Mouse (Mus musculus): ENCODE data around the gene Gm17677. TPM values are rescaled to one million over a fixed set of nuclear protein-coding genes. Genes with fewer than 3 reads are reported as not detected.

The Gm17677 gene
- not detected in 2 replicates for polyA plus RNA-seq (2015; fragmentation: Nextera tagmentation; extraction: Ambion mirVana)

DNA sequence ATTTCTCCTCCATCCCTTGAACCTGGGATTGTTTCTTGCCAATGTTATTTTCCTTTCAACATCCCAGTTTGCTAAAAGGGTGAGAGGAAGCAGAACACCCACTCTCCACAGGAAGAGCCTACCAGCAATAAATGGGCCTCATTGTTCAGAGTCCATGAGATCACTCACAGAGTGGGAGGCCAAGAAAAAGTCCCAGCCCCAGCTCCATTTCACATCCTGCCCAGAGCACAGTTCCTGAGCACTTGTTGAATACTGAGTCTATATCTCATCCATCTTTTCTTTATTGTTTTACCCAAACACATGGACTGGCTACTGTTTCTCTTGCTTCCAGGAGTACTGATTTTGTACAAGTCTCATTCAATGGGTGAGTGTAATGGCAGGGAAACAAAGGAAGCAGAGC lies at the start of gene Gm17677:
TSS of gene Gm17677 (plus strand) at position 301 of the 400 bp plus-strand sequence.
- Histone ChIP-seq H3K27me3 (no peaks in the 10 kb centered on the region), H3K36me3 (ENCODE audit: poor library complexity, severe bottlenecking) (no peaks in the 10 kb centered on the region), H3K4me3 (no peak within 1 kb of the TSS), H3K4me2 (no peak within 1 kb of the TSS), H3K27ac (no peak within 1 kb of the TSS), H3K4me1 (no peaks in the 10 kb centered on the region), H3K9me3 (replicated peaks) (peaks cover 12% of the 10 kb centered on the region; the same call in 1 of the 2 replicates), H3K9ac (no peak within 1 kb of the TSS)
- ATAC-seq: no peak

DNA sequence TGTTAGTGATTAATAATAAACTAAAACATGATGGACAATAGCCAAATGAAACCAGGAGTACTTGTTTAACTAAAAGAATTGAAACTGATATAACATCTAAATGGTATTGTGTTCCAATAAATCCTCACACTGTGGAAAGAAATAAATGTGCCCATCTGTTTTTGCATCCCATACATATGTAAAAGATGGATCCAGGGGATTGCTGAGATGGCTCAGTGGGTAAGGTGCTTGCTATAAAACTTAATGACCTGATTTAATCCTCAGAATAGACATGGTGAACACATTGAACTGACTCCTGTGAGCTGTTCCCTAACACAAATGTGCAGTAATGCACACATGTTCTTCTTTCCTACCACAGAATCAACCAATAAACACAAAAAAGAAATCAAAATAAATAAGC lies 48.9 kb upstream of the Gm17677 start:
- Histone ChIP-seq H3K27me3 (no peaks in the 10 kb centered on the region), H3K36me3 (ENCODE audit: poor library complexity, severe bottlenecking) (no peaks in the 10 kb centered on the region), H3K27ac (no peak overlapping the region), H3K9ac (no peak overlapping the region), H3K4me2 (no peak overlapping the region), H3K4me3 (no peak overlapping the region), H3K4me1 (no peaks in the 10 kb centered on the region), H3K9me3 (replicated peaks) (no peaks in the 10 kb centered on the region)
- ATAC-seq: no peak

DNA sequence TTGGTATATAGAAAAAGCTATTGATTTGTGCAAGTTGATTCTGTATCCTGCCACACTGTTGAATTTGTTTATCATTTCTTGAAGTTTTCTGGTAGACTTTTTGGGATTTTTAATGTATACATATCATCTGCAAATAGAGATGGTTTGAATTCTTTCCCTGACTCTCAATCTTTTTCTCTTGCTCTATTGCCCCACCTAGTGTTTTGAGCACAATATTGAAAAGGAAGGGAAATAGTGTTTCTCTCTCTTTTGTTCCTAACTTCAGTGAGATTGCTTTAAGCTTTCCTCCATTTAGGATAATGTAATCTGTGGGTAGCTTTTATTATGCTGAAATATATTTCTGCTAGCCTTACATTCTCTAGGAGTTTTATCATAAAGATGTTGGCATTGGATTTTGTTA lies 33.6 kb upstream of the Gm17677 start:
- H3K36me3 ChIP-seq (ENCODE audit: poor library complexity, severe bottlenecking): no peaks in the 10 kb centered on the region
- ATAC-seq: no peak
- no peak overlapping the region for H3K9ac ChIP-seq
- no peaks in the 10 kb centered on the region for H3K4me1 ChIP-seq
- H3K4me3 ChIP-seq: no peak overlapping the region
- H3K4me2 ChIP-seq: no peak overlapping the region
- no peak overlapping the region for H3K27ac ChIP-seq
- H3K9me3 ChIP-seq (replicated peaks): no peaks in the 10 kb centered on the region; the same call in 1 of the 2 replicates
- no peaks in the 10 kb centered on the region for H3K27me3 ChIP-seq

DNA sequence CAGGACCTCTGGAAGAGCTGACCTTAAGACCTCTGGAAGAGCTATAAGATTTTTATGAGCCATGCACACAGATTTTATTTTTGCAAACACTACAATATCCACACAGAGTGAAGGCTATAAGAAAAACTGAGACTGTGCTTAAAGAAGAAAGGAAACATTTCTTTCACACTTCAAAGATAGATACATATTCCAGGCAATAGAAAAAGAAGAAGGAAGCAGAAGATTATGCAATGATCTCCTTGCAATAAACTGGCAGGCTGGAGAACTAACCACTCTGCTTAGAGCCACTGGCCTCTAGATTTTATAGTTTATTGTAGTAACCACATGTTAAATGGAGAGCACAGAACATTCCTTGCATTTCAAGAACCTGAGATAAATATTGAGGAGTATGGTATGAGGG lies 16.0 kb downstream of the Gm17677 start:
- Histone ChIP-seq H3K9ac (no peak overlapping the region), H3K27ac (no peak overlapping the region)

DNA sequence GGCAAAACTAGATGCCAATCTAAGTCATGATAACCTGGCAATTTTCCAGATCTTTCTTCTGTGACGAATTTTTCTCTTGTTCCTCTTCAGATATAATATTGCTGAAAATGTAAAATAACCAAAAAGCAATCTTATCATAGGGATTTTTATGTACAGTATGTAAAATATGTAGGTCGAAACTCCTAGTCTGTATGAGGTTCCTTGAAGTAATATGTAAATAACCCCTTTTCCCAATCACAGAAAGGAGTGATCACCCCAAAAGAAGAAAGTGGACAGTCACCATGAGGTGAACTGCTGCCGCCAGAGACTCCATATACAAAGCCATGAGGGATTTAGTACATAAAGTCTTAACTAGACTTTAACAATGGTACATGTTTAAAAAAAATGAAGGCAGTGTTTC lies 37.2 kb downstream of the Gm17677 start, which contains the start of gene Gm17727:
TSS of gene Gm17727 (minus strand) at position 101 of the 400 bp plus-strand sequence.
- 67% methylated on average over 3 of the region's 3 CpGs for WGBS
- no peak within 1 kb of the TSS for H3K27ac ChIP-seq
- no peak within 1 kb of the TSS for H3K4me3 ChIP-seq
- no peaks in the 10 kb centered on the region for H3K4me1 ChIP-seq
- H3K36me3 ChIP-seq (ENCODE audit: poor library complexity, severe bottlenecking): no peaks in the 10 kb centered on the region
- peaks cover 20% of the 10 kb centered on the region for H3K9me3 ChIP-seq (replicated peaks)
- no peak for ATAC-seq
- H3K27me3 ChIP-seq: no peaks in the 10 kb centered on the region
- H3K4me2 ChIP-seq: no peak within 1 kb of the TSS
- H3K9ac ChIP-seq: no peak within 1 kb of the TSS

More for the DNA sequence above, 16.0 kb downstream of the Gm17677 start:
- Histone ChIP-seq H3K4me2 (no peak overlapping the region), H3K9me3 (replicated peaks) (peaks cover 8% of the 10 kb centered on the region; the same call in 1 of the 2 replicates), H3K27me3 (no peaks in the 10 kb centered on the region), H3K4me1 (no peaks in the 10 kb centered on the region), H3K36me3 (ENCODE audit: poor library complexity, severe bottlenecking) (no peaks in the 10 kb centered on the region), H3K4me3 (no peak overlapping the region)
- no peak for ATAC-seq

DNA sequence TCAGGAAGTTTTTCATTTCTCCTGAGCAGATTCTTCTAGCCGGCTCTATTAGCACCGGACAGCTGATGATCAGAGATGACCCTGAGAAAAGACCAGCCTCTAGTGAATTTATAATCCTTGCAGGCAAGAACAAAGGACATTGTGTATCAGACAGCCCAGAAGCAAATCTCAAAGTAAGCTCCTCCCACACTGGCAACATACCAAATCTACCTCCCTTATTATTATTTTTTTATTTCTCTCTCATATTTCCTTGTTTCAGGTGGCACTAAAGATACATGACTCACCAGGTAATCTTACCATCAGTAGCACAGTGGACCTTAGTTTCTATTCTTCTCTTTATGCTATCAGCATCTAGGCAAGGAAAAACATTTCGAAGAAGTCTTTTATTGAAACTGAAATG lies 49.2 kb downstream of the Gm17677 start, which contains the start of the genes Gm27235 and D730048I06Rik:
TSS of gene Gm27235 (minus strand) at position 101 of the 400 bp plus-strand sequence.
TSS of gene D730048I06Rik (minus strand) at position 112 of the 400 bp plus-strand sequence.
- no peak for ATAC-seq
- no peaks in the 10 kb centered on the region for H3K4me1 ChIP-seq
- H3K4me3 ChIP-seq: no peak within 1 kb of the TSS
- no peak within 1 kb of the TSS for H3K9ac ChIP-seq
- H3K27me3 ChIP-seq: no peaks in the 10 kb centered on the region
- H3K36me3 ChIP-seq (ENCODE audit: poor library complexity, severe bottlenecking): no peaks in the 10 kb centered on the region
- no peak within 1 kb of the TSS for H3K4me2 ChIP-seq
- H3K27ac ChIP-seq: no peak within 1 kb of the TSS
- H3K9me3 ChIP-seq (replicated peaks): peaks cover 23% of the 10 kb centered on the region
- 88% methylated on average over 3 of the region's 3 CpGs for WGBS

Other genes starting within 250 kb of the Gm17677 start
- not detected in 2 replicates for gene Gm1113, start 222.8 kb upstream of the Gm17677 start, polyA plus RNA-seq (2015; fragmentation: Nextera tagmentation; extraction: Ambion mirVana)
- gene Ddx25, start 182.5 kb upstream of the Gm17677 start, polyA plus RNA-seq (2015; fragmentation: Nextera tagmentation; extraction: Ambion mirVana): 13.2 and 14.9 TPM in 2 replicates
- 19.3 and 20.0 TPM in 2 replicates for gene Pus3, start 182.5 kb upstream of the Gm17677 start, polyA plus RNA-seq (2015; fragmentation: Nextera tagmentation; extraction: Ambion mirVana)
- 1.6 and 2.1 TPM in 2 replicates for gene Pate2, start 170.8 kb upstream of the Gm17677 start, polyA plus RNA-seq (2015; fragmentation: Nextera tagmentation; extraction: Ambion mirVana)
- 29.0 and 29.7 TPM in 2 replicates for gene Hyls1, start 170.7 kb upstream of the Gm17677 start, polyA plus RNA-seq (2015; fragmentation: Nextera tagmentation; extraction: Ambion mirVana)
- not detected in 2 replicates for gene Pate4, start 129.1 kb upstream of the Gm17677 start, polyA plus RNA-seq (2015; fragmentation: Nextera tagmentation; extraction: Ambion mirVana)
- not detected in 2 replicates for gene Pate3, start 92.8 kb upstream of the Gm17677 start, polyA plus RNA-seq (2015; fragmentation: Nextera tagmentation; extraction: Ambion mirVana)
- gene Pate1, start 53.7 kb upstream of the Gm17677 start, polyA plus RNA-seq (2015; fragmentation: Nextera tagmentation; extraction: Ambion mirVana): not detected in 2 replicates
- not detected in 2 replicates for gene Gm17727, start 37.1 kb downstream of the Gm17677 start, polyA plus RNA-seq (2015; fragmentation: Nextera tagmentation; extraction: Ambion mirVana)
- not detected in 2 replicates for gene Gm27235, start 49.1 kb downstream of the Gm17677 start, polyA plus RNA-seq (2015; fragmentation: Nextera tagmentation; extraction: Ambion mirVana)
- gene D730048I06Rik, start 49.1 kb downstream of the Gm17677 start, polyA plus RNA-seq (2015; fragmentation: Nextera tagmentation; extraction: Ambion mirVana): not detected in 2 replicates
- not detected in 2 replicates for gene 9230110F15Rik, start 103.1 kb downstream of the Gm17677 start, polyA plus RNA-seq (2015; fragmentation: Nextera tagmentation; extraction: Ambion mirVana)
- gene 9230113P08Rik, start 167.4 kb downstream of the Gm17677 start, polyA plus RNA-seq (2015; fragmentation: Nextera tagmentation; extraction: Ambion mirVana): not detected in 2 replicates

Measured in forebrain, embryonic 13.5 days (tissue).